Mouse (Mus musculus): ENCODE measurements around the gene Basp1.

The Basp1 gene

DNA sequence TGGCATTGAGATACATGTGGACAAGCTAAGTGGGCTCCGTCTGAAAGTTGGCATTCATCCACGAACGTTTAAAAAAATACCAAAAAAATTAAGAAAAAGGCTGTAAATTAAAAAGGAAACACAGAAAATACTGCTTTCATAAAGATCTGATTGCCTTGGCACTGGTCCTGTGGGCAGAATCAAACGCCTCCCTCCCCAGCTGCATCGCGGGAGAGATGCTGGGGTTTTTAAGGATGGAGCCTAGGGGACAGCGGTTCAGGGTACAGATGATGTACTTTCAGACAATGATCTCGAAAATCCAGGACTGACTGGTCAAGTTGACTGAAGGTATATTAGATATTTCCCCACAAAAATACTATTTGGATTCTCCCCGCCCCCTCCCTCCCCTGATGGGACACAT, 49.9 kb downstream of the Basp1 start:
- no peak for DNase-seq (ENCODE audit: low spot score)

GRCm38 (mm10) chr15:25360825-25361224, 52.7 kb downstream of the Basp1 start:
- DNase-seq (ENCODE audit: low spot score), result no peak

- no peak for DNase-seq (ENCODE audit: low spot score)
These were observed 54.9 kb downstream of the Basp1 start for GRCm38 (mm10) chr15:25358680-25359097.

DNA sequence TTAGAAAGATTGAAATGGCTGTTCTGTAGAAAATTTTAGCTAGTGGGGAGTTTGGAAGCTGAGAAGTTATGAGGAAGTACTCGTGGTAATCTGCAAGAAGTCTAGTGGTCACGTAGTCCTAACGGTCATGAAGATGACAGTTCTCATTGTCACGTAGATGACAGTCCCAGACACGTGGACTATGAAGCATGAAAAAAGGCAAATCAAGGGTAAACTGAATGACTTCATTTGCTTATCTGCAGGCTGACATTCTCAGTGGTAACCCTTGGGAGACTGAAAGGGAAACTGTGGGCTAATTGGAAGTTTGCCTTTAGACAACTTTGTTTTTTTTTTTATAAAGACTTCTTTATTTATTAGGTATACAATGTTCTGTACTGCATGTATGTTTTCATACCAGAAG, 58.2 kb downstream of the Basp1 start:
- no peak for DNase-seq (ENCODE audit: low spot score)

- DNase-seq (ENCODE audit: low spot score), result no peak
These were observed 58.8 kb downstream of the Basp1 start for GRCm38 (mm10) chr15:25354738-25355137.

- no peak for DNase-seq (ENCODE audit: low spot score)
These were observed 60.1 kb downstream of the Basp1 start for GRCm38 (mm10) chr15:25353498-25353897.

GRCm38 (mm10) chr15:25343263-25343662, 70.3 kb downstream of the Basp1 start:
- no peak for DNase-seq (ENCODE audit: low spot score)

- DNase-seq (ENCODE audit: low spot score), result no peak
These were observed 78.3 kb downstream of the Basp1 start for GRCm38 (mm10) chr15:25335277-25335676.

- no peak for DNase-seq (ENCODE audit: low spot score)
These were observed 81.6 kb downstream of the Basp1 start for GRCm38 (mm10) chr15:25331877-25332445.

- DNase-seq (ENCODE audit: low spot score), result no peak
These were observed 82.6 kb downstream of the Basp1 start for GRCm38 (mm10) chr15:25330946-25331345.

- DNase-seq (ENCODE audit: low spot score), result peak; percentile 52
These were observed 91.0 kb downstream of the Basp1 start for GRCm38 (mm10) chr15:25322601-25323000.

- no peak for DNase-seq (ENCODE audit: low spot score)
These were observed 91.5 kb downstream of the Basp1 start for GRCm38 (mm10) chr15:25322111-25322510.

GRCm38 (mm10) chr15:25321636-25322035, 91.9 kb downstream of the Basp1 start:
- DNase-seq (ENCODE audit: low spot score), result no peak

DNA sequence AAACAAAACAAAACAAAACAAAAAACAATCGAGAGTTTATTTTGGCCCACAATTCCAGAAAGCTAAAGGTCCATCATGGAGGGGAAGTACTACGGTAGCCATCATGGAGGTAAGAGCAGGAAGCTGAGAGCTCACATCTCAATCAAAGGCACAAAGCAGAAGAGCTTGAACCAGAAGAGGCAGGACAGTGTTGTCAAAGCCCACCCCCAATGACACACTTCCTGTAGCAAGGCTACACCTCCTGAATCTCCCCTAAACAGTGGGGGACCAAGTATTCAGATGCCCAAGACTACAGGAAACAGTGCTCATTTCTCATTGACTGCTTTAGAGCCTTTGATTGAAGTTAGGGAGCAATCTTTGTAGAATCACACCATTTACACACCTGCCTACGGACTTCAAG, 99.1 kb downstream of the Basp1 start:
- no peak for DNase-seq (ENCODE audit: low spot score)

All from urinary bladder, postnatal 14 days (tissue).